Mouse (Mus musculus) stomach, postnatal 0 days (tissue): ENCODE data around the gene Eppin.
"Not testable (repeated sequence)": the region's sequence is repeated elsewhere in the genome, so short reads cannot be mapped to it uniquely, and the experiment has no call there.

Source experiments
- CTCF ChIP-seq: IDR thresholded peaks from 2 replicates; pipeline ENCODE4 v1.5.1; 2016; ENCODE audit warnings: antibody characterized with exemption, low read depth, mild to moderate bottlenecking, moderate library complexity
- EP300 ChIP-seq: optimal IDR thresholded peaks from 2 replicates; pipeline ENCODE3; 2016; ENCODE audit warnings: antibody characterized with exemption

DNA sequence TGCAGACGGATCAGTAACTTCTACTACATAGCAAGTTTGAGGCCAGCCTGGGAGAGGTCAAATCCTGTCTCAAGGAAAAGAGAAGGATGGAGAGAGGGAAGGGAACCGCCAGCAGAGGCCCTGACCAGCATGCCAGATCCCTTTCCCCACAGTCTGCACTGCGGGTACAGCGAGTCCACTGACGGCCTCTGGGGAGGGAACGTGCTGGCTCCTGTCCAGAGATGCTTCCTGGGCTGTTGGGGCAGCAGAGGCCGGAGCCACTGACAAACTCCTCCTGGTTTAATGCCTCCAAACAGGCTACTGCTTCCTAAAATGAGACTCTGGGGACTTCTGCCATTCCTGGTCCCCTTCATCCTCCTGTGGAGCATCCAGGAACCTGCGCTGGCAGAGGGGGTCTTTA is 20.1 kb upstream of the Eppin start, which contains the start of the genes Wfdc6b and Wfdc8:
- TF ChIP-seq EP300, CTCF: not testable (repeated sequence)
